Mouse (Mus musculus) gastrocnemius, postnatal 4 days (tissue): Measurements from ENCODE around the gene Cap2. TPM values are rescaled to one million over a fixed set of nuclear protein-coding genes. Genes with fewer than 3 reads are reported as not detected.

Experiments used
- DNase-seq, 2 experiments: peaks; one replicate each; pipeline ENCODE4 v3.0.0; 2021 to 2022; ENCODE audit warnings: low spot score in 2 of 2, mixed read lengths in 2 of 2
- long read RNA-seq, 2 experiments: library from polyadenylated mRNA; stranded (forward); transcript quantifications; one replicate each; pipeline ENCODE4 v2.0.0; 2021
- total RNA-seq, 2 experiments: library from RNA; stranded (reverse); gene quantifications; 2 replicates each; pipeline ENCODE4 v1.2.3; 2021

Gene Cap2
- total RNA-seq: 100 to 1,000 TPM; 189 to 215 TPM
- long read RNA-seq, experiment 1, transcript Cap2-201 (13 exons, 3,713 nt): major isoform, 92 of 121 reads
- long read RNA-seq, experiment 1, partial matches to known transcripts: 20 of 121 reads
- long read RNA-seq, experiment 1, other reads (novel, unspliced or antisense): 9 of 121 reads
- long read RNA-seq, experiment 2, transcript Cap2-201 (13 exons, 3,713 nt): major isoform, 101 of 138 reads
- long read RNA-seq, experiment 2, partial matches to known transcripts: 25 of 138 reads
- long read RNA-seq, experiment 2, other reads (novel, unspliced or antisense): 12 of 138 reads

- peak; percentile 57 to 71 for DNase-seq
Observed at GRCm38 (mm10) chr13:46501800-46502389, at the start of gene Cap2. Cap2 (plus strand) TSS chr13:46501848.

- DNase-seq: no peak
Observed at GRCm38 (mm10) chr13:46459546-46459945, 42.1 kb upstream of the Cap2 start.

- no peak for DNase-seq
Observed at GRCm38 (mm10) chr13:46462280-46462679, 39.4 kb upstream of the Cap2 start.

- DNase-seq: no peak
Observed at GRCm38 (mm10) chr13:46463764-46464163, 37.9 kb upstream of the Cap2 start.

GRCm38 (mm10) chr13:46468251-46468650 is 33.4 kb upstream of the Cap2 start:
- no peak for DNase-seq

- DNase-seq: no peak
Observed at GRCm38 (mm10) chr13:46469536-46469935, 32.1 kb upstream of the Cap2 start.

GRCm38 (mm10) chr13:46481271-46481670 is 20.4 kb upstream of the Cap2 start:
- DNase-seq: no peak

GRCm38 (mm10) chr13:46485605-46486004 is 16.0 kb upstream of the Cap2 start:
- no peak for DNase-seq

GRCm38 (mm10) chr13:46488166-46488565 is 13.5 kb upstream of the Cap2 start:
- no peak for DNase-seq

GRCm38 (mm10) chr13:46490644-46491043 is 11.0 kb upstream of the Cap2 start:
- DNase-seq: no peak

GRCm38 (mm10) chr13:46502390-46502891 is 793 bp downstream of the Cap2 start:
- peak in 1 of 2 experiments; percentile 38 for DNase-seq

GRCm38 (mm10) chr13:46507944-46508343 is 6.3 kb downstream of the Cap2 start:
- no peak for DNase-seq

- no peak for DNase-seq
Observed at GRCm38 (mm10) chr13:46508823-46509222, 7.2 kb downstream of the Cap2 start.

- no peak for DNase-seq
Observed at GRCm38 (mm10) chr13:46510460-46510859, 8.8 kb downstream of the Cap2 start.

GRCm38 (mm10) chr13:46514484-46514883 is 12.8 kb downstream of the Cap2 start:
- no peak for DNase-seq

- DNase-seq: no peak
Observed at GRCm38 (mm10) chr13:46515120-46515523, 13.5 kb downstream of the Cap2 start.

GRCm38 (mm10) chr13:46515524-46515923 is 13.9 kb downstream of the Cap2 start:
- no peak for DNase-seq

GRCm38 (mm10) chr13:46516183-46516582 is 14.5 kb downstream of the Cap2 start:
- DNase-seq: no peak

GRCm38 (mm10) chr13:46517211-46517685 is 15.6 kb downstream of the Cap2 start:
- peak in 1 of 2 experiments; percentile 29 for DNase-seq

- DNase-seq: no peak
Observed at GRCm38 (mm10) chr13:46521482-46521881, 19.8 kb downstream of the Cap2 start.

- DNase-seq: no peak
Observed at GRCm38 (mm10) chr13:46522798-46523197, 21.1 kb downstream of the Cap2 start.

- no peak for DNase-seq
Observed at GRCm38 (mm10) chr13:46523235-46523634, 21.6 kb downstream of the Cap2 start.

GRCm38 (mm10) chr13:46523712-46524111 is 22.1 kb downstream of the Cap2 start:
- no peak for DNase-seq
